Mouse (Mus musculus): ENCODE results near the gene Gm826. TPM values are rescaled to one million over a fixed set of nuclear protein-coding genes. Genes with fewer than 3 reads are reported as not detected.
A peak's percentile ranks its signal among the peaks of the same experiment; 100 is the strongest.

Gm826 gene
- polyA plus RNA-seq, 1 experiment: not detected

- Histone ChIP-seq H3K9ac (ENCODE audit: low read depth, poor library complexity, severe bottlenecking) (no peak overlapping the region), H3K4me3 (ENCODE audit: low read depth, low read length) (no peak overlapping the region), H3K27me3 (ENCODE audit: control insufficient read depth, insufficient read depth, low read length, poor library complexity, severe bottlenecking) (peaks cover 14% of the 10 kb centered on the region), H3K9me3 (replicated peaks; ENCODE audit: control insufficient read depth, insufficient read depth, low read length, poor library complexity, severe bottlenecking) (no peaks in the 10 kb centered on the region), H3K36me3 (ENCODE audit: control insufficient read depth, insufficient read depth, low read length, poor library complexity, severe bottlenecking) (no peaks in the 10 kb centered on the region), H3K4me1 (ENCODE audit: control insufficient read depth, insufficient read depth, low read length) (peaks cover 3% of the 10 kb centered on the region), H3K27ac (ENCODE audit: insufficient read depth, low read length) (no peak overlapping the region)
- TF ChIP-seq CTCF (IDR thresholded peaks at IDR 0.05; ENCODE audit: low read depth, low read length): no peak
- no peak for TF ChIP-seq POLR2A (IDR thresholded peaks at IDR 0.05; ENCODE audit: insufficient read depth, low read length)
- no peak for TF ChIP-seq EP300 (IDR thresholded peaks at IDR 0.05; ENCODE audit: insufficient read depth, low read depth, low read length)
These were observed 23.5 kb upstream of the Gm826 start for GRCm38 (mm10) chr2:160357442-160357841.

GRCm38 (mm10) chr2:160356132-160356531 lies 22.2 kb upstream of the Gm826 start:
- Histone ChIP-seq H3K4me3 (ENCODE audit: low read depth, low read length) (no peak overlapping the region), H3K9ac (ENCODE audit: low read depth, poor library complexity, severe bottlenecking) (no peak overlapping the region), H3K27ac (ENCODE audit: insufficient read depth, low read length) (no peak overlapping the region), H3K9me3 (replicated peaks; ENCODE audit: control insufficient read depth, insufficient read depth, low read length, poor library complexity, severe bottlenecking) (no peaks in the 10 kb centered on the region), H3K36me3 (ENCODE audit: control insufficient read depth, insufficient read depth, low read length, poor library complexity, severe bottlenecking) (no peaks in the 10 kb centered on the region), H3K27me3 (ENCODE audit: control insufficient read depth, insufficient read depth, low read length, poor library complexity, severe bottlenecking) (peaks cover 11% of the 10 kb centered on the region; the same call in 1 of the 2 replicates), H3K4me1 (ENCODE audit: control insufficient read depth, insufficient read depth, low read length) (peaks cover 3% of the 10 kb centered on the region)
- peak; percentile 26 for TF ChIP-seq CTCF (IDR thresholded peaks at IDR 0.05; ENCODE audit: low read depth, low read length)
- TF ChIP-seq POLR2A (IDR thresholded peaks at IDR 0.05; ENCODE audit: insufficient read depth, low read length): no peak
- no peak for TF ChIP-seq EP300 (IDR thresholded peaks at IDR 0.05; ENCODE audit: insufficient read depth, low read depth, low read length)

GRCm38 (mm10) chr2:160354319-160354718 lies 20.4 kb upstream of the Gm826 start:
- TF ChIP-seq CTCF (IDR thresholded peaks at IDR 0.05; ENCODE audit: low read depth, low read length): no peak
- Histone ChIP-seq H3K27me3 (ENCODE audit: control insufficient read depth, insufficient read depth, low read length, poor library complexity, severe bottlenecking) (0 out of 2 replicates have a peak, but pooled peaks cover 3% of the 10 kb centered on the region), H3K4me3 (ENCODE audit: low read depth, low read length) (no peak overlapping the region), H3K4me1 (ENCODE audit: control insufficient read depth, insufficient read depth, low read length) (peaks cover 3% of the 10 kb centered on the region), H3K9me3 (replicated peaks; ENCODE audit: control insufficient read depth, insufficient read depth, low read length, poor library complexity, severe bottlenecking) (no peaks in the 10 kb centered on the region), H3K27ac (ENCODE audit: insufficient read depth, low read length) (no peak overlapping the region), H3K9ac (ENCODE audit: low read depth, poor library complexity, severe bottlenecking) (no peak overlapping the region), H3K36me3 (ENCODE audit: control insufficient read depth, insufficient read depth, low read length, poor library complexity, severe bottlenecking) (no peaks in the 10 kb centered on the region)

GRCm38 (mm10) chr2:160353581-160353980 lies 19.6 kb upstream of the Gm826 start:
- no peak for TF ChIP-seq EP300 (IDR thresholded peaks at IDR 0.05; ENCODE audit: insufficient read depth, low read depth, low read length)
- TF ChIP-seq POLR2A (IDR thresholded peaks at IDR 0.05; ENCODE audit: insufficient read depth, low read length): no peak
- no peak for TF ChIP-seq CTCF (IDR thresholded peaks at IDR 0.05; ENCODE audit: low read depth, low read length)
- Histone ChIP-seq H3K9ac (ENCODE audit: low read depth, poor library complexity, severe bottlenecking) (no peak overlapping the region), H3K4me1 (ENCODE audit: control insufficient read depth, insufficient read depth, low read length) (peaks cover 3% of the 10 kb centered on the region), H3K27me3 (ENCODE audit: control insufficient read depth, insufficient read depth, low read length, poor library complexity, severe bottlenecking) (0 out of 2 replicates have a peak, but pooled peaks cover 2% of the 10 kb centered on the region), H3K9me3 (replicated peaks; ENCODE audit: control insufficient read depth, insufficient read depth, low read length, poor library complexity, severe bottlenecking) (no peaks in the 10 kb centered on the region), H3K36me3 (ENCODE audit: control insufficient read depth, insufficient read depth, low read length, poor library complexity, severe bottlenecking) (no peaks in the 10 kb centered on the region), H3K27ac (ENCODE audit: insufficient read depth, low read length) (no peak overlapping the region), H3K4me3 (ENCODE audit: low read depth, low read length) (no peak overlapping the region)

- no peak overlapping the region for H3K9ac ChIP-seq (ENCODE audit: low read depth, poor library complexity, severe bottlenecking)
- H3K36me3 ChIP-seq (ENCODE audit: control insufficient read depth, insufficient read depth, low read length, poor library complexity, severe bottlenecking): no peaks in the 10 kb centered on the region
- H3K4me3 ChIP-seq (ENCODE audit: low read depth, low read length): no peak overlapping the region
- H3K27me3 ChIP-seq (ENCODE audit: control insufficient read depth, insufficient read depth, low read length, poor library complexity, severe bottlenecking): no peaks in the 10 kb centered on the region
- H3K9me3 ChIP-seq (replicated peaks; ENCODE audit: control insufficient read depth, insufficient read depth, low read length, poor library complexity, severe bottlenecking): no peaks in the 10 kb centered on the region
- H3K27ac ChIP-seq (ENCODE audit: insufficient read depth, low read length): no peak overlapping the region
- TF ChIP-seq EP300 (IDR thresholded peaks at IDR 0.05; ENCODE audit: insufficient read depth, low read depth, low read length): no peak
- no peak for TF ChIP-seq CTCF (IDR thresholded peaks at IDR 0.05; ENCODE audit: low read depth, low read length)
- TF ChIP-seq POLR2A (IDR thresholded peaks at IDR 0.05; ENCODE audit: insufficient read depth, low read length): no peak
- H3K4me1 ChIP-seq (ENCODE audit: control insufficient read depth, insufficient read depth, low read length): peaks cover 3% of the 10 kb centered on the region
These were observed 17.1 kb upstream of the Gm826 start for GRCm38 (mm10) chr2:160351038-160351574.

GRCm38 (mm10) chr2:160349578-160349977 lies 15.6 kb upstream of the Gm826 start:
- H3K4me1 ChIP-seq (ENCODE audit: control insufficient read depth, insufficient read depth, low read length): peaks cover 3% of the 10 kb centered on the region

More at GRCm38 (mm10) chr2:160349578-160349977, 15.6 kb upstream of the Gm826 start:
- Histone ChIP-seq H3K36me3 (ENCODE audit: control insufficient read depth, insufficient read depth, low read length, poor library complexity, severe bottlenecking) (no peaks in the 10 kb centered on the region), H3K9ac (ENCODE audit: low read depth, poor library complexity, severe bottlenecking) (no peak overlapping the region), H3K4me3 (ENCODE audit: low read depth, low read length) (no peak overlapping the region), H3K9me3 (replicated peaks; ENCODE audit: control insufficient read depth, insufficient read depth, low read length, poor library complexity, severe bottlenecking) (no peaks in the 10 kb centered on the region), H3K27ac (ENCODE audit: insufficient read depth, low read length) (no peak overlapping the region), H3K27me3 (ENCODE audit: control insufficient read depth, insufficient read depth, low read length, poor library complexity, severe bottlenecking) (no peaks in the 10 kb centered on the region)
- no peak for TF ChIP-seq EP300 (IDR thresholded peaks at IDR 0.05; ENCODE audit: insufficient read depth, low read depth, low read length)
- TF ChIP-seq CTCF (IDR thresholded peaks at IDR 0.05; ENCODE audit: low read depth, low read length): no peak
- TF ChIP-seq POLR2A (IDR thresholded peaks at IDR 0.05; ENCODE audit: insufficient read depth, low read length): no peak
